Mouse (Mus musculus) liver, embryonic 14.5 days (tissue): ENCODE results near the gene Ap3b1.

Source experiments
- CTCF ChIP-seq: IDR thresholded peaks from 2 replicates; pipeline ENCODE4 v1.5.1; 2016; ENCODE audit warnings: antibody characterized with exemption, low read depth, control low read depth
- EP300 ChIP-seq: IDR thresholded peaks from 2 replicates; pipeline ENCODE4 v1.6.1; 2016; ENCODE audit warnings: antibody characterized with exemption, low read depth

DNA sequence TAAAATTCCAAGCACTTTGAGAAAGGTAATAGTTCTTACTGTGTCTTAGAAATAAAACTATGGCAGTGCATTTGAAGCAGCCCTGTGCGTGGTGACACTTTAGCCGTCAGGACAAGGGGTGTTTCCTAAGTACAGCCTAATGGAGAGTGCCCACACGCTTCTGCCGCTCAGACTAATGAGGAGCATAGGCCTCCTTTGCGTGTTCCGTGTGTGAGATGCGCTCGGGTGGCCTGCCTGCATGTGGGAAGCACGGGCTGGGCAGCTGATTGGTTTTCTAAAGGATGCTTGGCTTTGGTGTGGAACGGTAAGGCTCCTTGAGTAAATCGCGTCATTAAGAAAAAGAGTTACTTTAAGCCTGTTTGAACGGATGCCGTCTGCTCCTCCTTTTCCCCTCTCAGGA lies 206.4 kb downstream of the Ap3b1 start:
- TF ChIP-seq CTCF (no peak), EP300 (no peak)
